Mouse (Mus musculus): Measurements from ENCODE around the gene Ascc3.

The Ascc3 gene

GRCm38 (mm10) chr10:50894170-50894991 is 301.9 kb downstream of the Ascc3 start, which contains the start of gene Sim1:
Gene Sim1, plus strand, starts transcription at chr10:50894754.
- DNase-seq (ENCODE audit: low spot score in 2 of 2), result no peak

DNA sequence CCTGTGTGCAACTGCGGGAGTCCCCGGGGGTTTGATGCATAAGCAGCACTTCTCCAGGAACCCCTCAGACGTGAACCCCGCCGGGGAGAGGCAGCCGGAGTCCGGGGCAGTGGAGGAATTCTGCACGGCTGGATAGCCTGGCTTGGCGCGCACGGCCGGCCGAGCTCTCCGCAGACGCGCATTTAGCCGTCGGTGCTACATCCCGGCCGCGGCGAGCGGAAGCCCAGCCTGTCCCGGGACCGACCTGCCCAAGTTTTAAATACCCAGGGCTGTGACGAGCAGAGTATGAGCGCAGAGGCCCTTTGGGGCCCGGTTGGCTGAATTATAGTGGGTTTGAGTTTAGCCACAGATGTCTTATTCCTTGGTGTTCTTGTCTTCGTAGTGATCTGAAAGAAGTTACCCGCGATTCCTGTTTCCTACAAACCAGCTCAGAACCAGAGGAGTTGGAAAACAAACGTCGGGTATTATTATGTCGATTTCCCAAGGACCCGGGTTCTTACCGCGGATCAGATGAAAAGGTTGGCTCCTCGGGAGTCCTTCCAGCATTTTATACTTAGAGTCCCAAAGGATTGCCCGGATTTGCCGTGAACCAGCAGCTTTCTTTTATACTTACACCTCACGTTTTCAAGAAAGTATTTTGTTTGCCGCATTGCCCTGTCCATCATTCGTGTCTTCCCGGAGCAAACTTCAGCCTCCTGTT is 302.8 kb downstream of the Ascc3 start:
- DNase-seq (ENCODE audit: low spot score in 2 of 2), result no peak

- DNase-seq (ENCODE audit: low spot score in 2 of 2), result no peak
These were observed 303.7 kb downstream of the Ascc3 start for GRCm38 (mm10) chr10:50895881-50896766.

DNA sequence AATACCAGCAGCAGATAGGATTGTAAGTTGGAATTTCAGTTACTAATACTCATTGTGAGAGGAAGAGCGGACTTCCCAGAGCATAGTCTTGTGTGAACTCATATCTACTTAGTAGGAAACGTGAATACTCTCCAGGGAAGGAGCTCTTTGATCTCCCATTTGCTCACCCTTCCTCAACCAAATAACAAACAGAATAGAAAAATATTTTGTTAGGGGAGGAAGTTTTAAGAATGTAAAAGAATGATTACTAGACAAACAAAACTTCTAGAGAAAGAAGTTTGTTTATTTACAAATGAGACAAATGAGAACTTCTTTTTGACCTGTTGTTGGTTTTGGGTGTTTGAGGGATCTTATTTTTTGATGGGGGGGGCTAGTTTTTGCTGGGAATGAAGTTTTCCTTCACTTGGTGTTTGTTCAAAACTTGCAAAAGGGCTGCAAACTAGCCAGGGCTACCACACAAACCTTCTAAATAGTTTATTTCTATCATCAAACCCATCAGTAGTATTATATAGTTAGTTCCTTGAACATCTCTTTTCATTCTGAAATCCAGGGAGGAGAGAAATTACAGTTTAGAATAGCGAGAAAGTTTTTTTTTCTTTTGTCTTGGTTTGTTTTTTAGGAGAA is 304.4 kb downstream of the Ascc3 start:
- no peak for DNase-seq (ENCODE audit: low spot score in 2 of 2)

- DNase-seq (ENCODE audit: low spot score in 2 of 2), result no peak
These were observed 305.3 kb downstream of the Ascc3 start for GRCm38 (mm10) chr10:50897530-50898471.

GRCm38 (mm10) chr10:50898621-50899020 is 306.2 kb downstream of the Ascc3 start:
- no peak for DNase-seq (ENCODE audit: low spot score in 2 of 2)

DNA sequence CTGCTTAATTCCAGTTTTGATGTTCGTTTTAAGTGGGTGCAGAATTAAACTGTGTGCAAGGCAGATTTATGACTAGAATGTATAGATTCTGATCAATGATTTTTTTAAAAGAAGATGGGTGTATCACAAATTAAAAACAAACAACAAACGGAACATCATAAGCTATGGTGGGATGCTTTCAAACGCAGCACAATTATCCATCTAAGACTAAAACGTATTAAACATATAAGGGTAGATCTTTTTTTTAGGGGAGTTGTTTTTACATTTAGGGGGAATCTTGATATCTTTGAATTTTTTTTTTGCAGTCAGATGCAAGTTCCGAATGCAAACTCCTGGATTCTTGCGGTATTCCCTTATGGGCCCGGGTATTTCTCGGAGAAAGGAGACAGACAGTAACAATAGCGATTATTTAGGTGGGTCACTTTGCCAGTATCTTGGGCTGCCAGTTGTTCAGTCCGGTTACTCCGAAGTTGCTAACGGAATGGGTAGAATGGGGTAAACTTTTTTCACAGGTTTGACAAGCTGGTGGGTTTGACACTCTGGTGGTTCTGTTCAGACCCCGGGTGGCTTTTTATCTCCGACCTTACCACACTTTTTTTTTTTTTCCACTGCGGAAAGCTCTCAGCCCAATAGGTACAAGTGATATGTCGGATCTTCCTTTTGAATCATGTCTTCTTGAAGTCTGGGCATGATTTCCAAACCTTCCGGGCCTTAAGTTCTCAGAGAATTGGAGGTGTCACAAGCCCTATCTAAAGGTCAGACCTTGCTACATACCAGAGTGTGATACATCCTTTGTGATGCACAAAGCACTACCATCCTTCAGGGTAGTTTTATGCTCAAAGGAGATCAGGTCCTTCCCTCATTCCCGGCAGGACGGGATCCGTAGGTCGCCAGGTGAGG is 307.6 kb downstream of the Ascc3 start:
- DNase-seq (ENCODE audit: low spot score in 2 of 2), result no peak

All from spleen, postnatal 14 days (tissue).